Mouse (Mus musculus) hindbrain, embryonic 13.5 days (tissue): Measurements from ENCODE around the gene Etv6. TPM values are rescaled to one million over a fixed set of nuclear protein-coding genes. Genes with fewer than 3 reads are reported as not detected.

Source experiments
- ATAC-seq: fragments of 200-750 bp; cut with Nextera tagmentation; 2 replicates; pipeline ENCODE4 v1.8.0; 2017; ENCODE audit warnings: moderate TSS enrichment; ENCODE audit not compliant: low FRiP score
- H3K27ac ChIP-seq: fragments of 300-500 bp; sonication (generic); 2 replicates; pipeline ENCODE4 v1.5.1; 2015; ENCODE audit warnings: inconsistent platforms, mild to moderate bottlenecking, moderate library complexity
- H3K27me3 ChIP-seq: fragments of 300-500 bp; sonication (generic); 2 replicates; pipeline ENCODE4 v1.6.1; 2015; ENCODE audit warnings: mild to moderate bottlenecking, inconsistent platforms
- H3K36me3 ChIP-seq: fragments of 300-500 bp; sonication (generic); 2 replicates; pipeline ENCODE4 v1.6.1; 2015; ENCODE audit warnings: mild to moderate bottlenecking, inconsistent platforms
- H3K4me1 ChIP-seq: fragments of 300-500 bp; sonication (generic); replicated peaks from 2 replicates; pipeline ENCODE4 v1.6.1; 2015; ENCODE audit warnings: inconsistent platforms
- H3K4me2 ChIP-seq: fragments of 300-500 bp; sonication (generic); 2 replicates; pipeline ENCODE4 v1.6.1; 2015; ENCODE audit warnings: inconsistent platforms, mild to moderate bottlenecking, moderate library complexity
- H3K4me3 ChIP-seq: fragments of 300-500 bp; sonication (generic); 2 replicates; pipeline ENCODE4 v1.5.1; 2015; ENCODE audit warnings: mild to moderate bottlenecking, inconsistent platforms
- H3K9ac ChIP-seq: fragments of 300-500 bp; sonication (generic); 2 replicates; pipeline ENCODE4 v1.6.1; 2015; ENCODE audit warnings: mild to moderate bottlenecking, inconsistent platforms
- H3K9me3 ChIP-seq: fragments of 300-500 bp; sonication (generic); 2 replicates; pipeline ENCODE4 v1.6.1; 2016; ENCODE audit warnings: inconsistent platforms
- WGBS: fragments of 180-500 bp; shearing (Covaris S2); methylation state at CpG from one replicate; pipeline ENCODE4 v1.1.7; 2015; 5-methylcytosine and 5-hydroxymethylcytosine counted together
- polyA plus RNA-seq: library from polyadenylated mRNA; unstranded; fragments of >200 nt; fragmentation: Nextera tagmentation; extraction: Ambion mirVana; gene quantifications from 2 replicates; pipeline ENCODE4 v1.2.1, GENCODE M21; 2015

The Etv6 gene
- polyA plus RNA-seq, 1 experiment from 2014 or later = 6.4 TPM

DNA sequence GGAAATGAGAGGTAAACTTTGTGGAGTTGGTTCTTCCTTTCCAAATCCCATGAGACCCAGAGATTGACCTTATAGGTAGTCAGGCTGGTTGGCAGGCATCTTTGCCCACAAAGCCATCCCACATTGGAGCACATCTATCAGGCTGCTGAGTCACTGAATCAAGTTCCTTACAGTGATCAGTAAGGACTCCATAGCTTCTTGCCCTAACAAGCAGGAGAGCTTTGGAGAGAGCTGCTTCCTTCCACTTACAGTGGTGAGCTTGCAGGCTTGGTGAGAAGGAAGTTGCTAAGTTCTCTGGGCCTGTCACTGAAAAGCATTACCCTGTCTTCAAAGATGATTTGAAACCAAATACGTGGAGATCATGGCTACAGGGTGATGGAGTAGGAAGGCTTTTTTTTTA lies 66.9 kb downstream of the Etv6 start:
- no peak overlapping the region for H3K4me2 ChIP-seq
- H3K36me3 ChIP-seq = no peaks in the 10 kb centered on the region
- no peak overlapping the region for H3K9ac ChIP-seq
- peaks cover 29% of the 10 kb centered on the region; the same call in 1 of the 2 replicates for H3K4me1 ChIP-seq
- ATAC-seq = no peak
- no peaks in the 10 kb centered on the region for H3K9me3 ChIP-seq
- no peaks in the 10 kb centered on the region for H3K27me3 ChIP-seq
- no peak overlapping the region for H3K27ac ChIP-seq
- WGBS = 95% methylated on average over 1 of the region's 1 CpGs
- no peak overlapping the region for H3K4me3 ChIP-seq

DNA sequence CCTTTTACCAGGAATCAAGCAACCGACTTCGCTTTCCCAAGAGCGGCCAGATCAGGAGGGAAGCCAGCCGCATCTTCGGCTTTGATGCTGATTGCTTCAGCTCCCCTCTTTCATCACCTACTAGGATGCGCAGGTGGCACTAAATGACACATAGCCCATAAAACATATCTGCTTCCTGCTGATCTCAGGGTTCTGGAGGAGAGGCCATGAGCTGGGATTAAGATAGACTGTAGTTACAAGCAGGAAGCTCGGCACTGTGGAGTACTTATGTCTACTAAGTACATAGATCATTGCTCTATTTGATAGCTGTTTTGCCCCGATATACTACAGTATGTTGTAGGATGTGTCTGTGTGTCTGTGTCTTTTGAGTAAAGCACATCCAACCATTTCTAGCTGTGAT lies 68.0 kb downstream of the Etv6 start:
- H3K4me3 ChIP-seq = no peak overlapping the region
- H3K9me3 ChIP-seq = no peaks in the 10 kb centered on the region
- H3K4me1 ChIP-seq = peaks cover 29% of the 10 kb centered on the region; the same call in 1 of the 2 replicates
- no peak overlapping the region for H3K9ac ChIP-seq
- no peaks in the 10 kb centered on the region for H3K27me3 ChIP-seq
- no peak overlapping the region for H3K4me2 ChIP-seq
- ATAC-seq = no peak
- no peaks in the 10 kb centered on the region for H3K36me3 ChIP-seq
- WGBS = 96% methylated on average over 8 of the region's 8 CpGs
- H3K27ac ChIP-seq = no peak overlapping the region

DNA sequence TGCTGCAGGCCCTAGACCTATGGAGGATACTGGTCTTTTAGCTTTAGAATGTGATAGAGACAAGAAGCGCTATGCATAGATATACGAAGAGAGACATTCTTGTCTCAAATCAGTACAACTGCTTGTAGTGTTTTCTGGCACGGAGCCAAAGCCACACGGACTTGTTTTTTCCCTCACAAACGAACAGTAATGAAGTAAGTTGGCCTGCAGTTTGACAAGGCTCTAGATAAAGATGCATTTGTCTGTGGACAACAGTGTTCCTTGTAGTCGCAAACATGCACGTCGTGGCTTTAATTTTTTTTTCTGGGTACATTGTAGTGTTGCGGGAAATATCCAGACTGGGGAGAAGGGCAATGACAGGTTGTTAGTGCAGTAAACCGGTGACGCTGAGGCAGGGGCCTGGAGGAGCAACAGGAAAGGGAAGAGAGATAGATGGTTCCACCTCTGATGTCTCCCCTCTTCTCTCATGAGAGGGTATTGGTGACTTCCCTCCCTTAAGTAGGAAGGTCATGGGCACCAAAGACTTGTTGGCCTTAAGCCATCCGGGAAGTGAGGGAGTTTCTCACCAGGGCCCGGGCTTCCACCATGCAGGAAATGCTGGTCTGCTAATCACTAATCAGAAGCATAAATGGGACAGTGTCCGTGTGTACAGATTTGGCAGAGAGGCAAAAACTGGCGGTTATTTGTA lies 70.2 kb downstream of the Etv6 start:
- Histone ChIP-seq H3K36me3 (peaks cover 10% of the 10 kb centered on the region), H3K4me2 (no peak overlapping the region), H3K27me3 (no peaks in the 10 kb centered on the region), H3K27ac (no peak overlapping the region), H3K4me1 (peaks cover 29% of the 10 kb centered on the region; the same call in 1 of the 2 replicates), H3K4me3 (no peak overlapping the region), H3K9me3 (0 out of 2 replicates have a peak, but pooled peaks cover 7% of the 10 kb centered on the region), H3K9ac (no peak overlapping the region)
- 73% methylated on average over 15 of the region's 15 CpGs for WGBS
- no peak for ATAC-seq

DNA sequence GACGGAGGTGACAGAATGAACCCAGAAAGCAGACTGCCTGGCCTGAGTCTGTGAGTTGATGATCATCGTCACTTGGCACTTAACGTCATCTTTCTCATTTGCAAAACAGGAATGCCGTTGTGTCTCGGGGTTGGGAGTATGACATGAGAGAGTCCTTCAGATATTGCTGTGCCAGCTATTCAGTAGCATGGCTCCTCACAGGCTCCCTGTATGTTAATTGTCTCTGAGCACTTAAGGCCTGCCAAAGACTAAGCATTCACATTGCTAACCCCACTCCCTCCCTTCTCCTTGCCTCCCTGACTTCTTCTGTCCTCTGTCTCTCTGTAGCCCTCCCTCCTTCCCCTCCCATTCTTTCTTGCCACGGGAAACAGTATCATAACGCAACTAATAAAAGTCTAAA lies 72.2 kb downstream of the Etv6 start:
- H3K27me3 ChIP-seq = no peaks in the 10 kb centered on the region
- H3K4me1 ChIP-seq = peaks cover 29% of the 10 kb centered on the region; the same call in 1 of the 2 replicates
- 0 out of 2 replicates have a peak, but pooled peaks cover 7% of the 10 kb centered on the region for H3K9me3 ChIP-seq
- no peak for ATAC-seq
- H3K36me3 ChIP-seq = peaks cover 10% of the 10 kb centered on the region
- no peak overlapping the region for H3K9ac ChIP-seq
- no peak overlapping the region for H3K4me3 ChIP-seq
- no peak overlapping the region for H3K4me2 ChIP-seq
- 83% methylated on average over 7 of the region's 7 CpGs for WGBS
- H3K27ac ChIP-seq = no peak overlapping the region

DNA sequence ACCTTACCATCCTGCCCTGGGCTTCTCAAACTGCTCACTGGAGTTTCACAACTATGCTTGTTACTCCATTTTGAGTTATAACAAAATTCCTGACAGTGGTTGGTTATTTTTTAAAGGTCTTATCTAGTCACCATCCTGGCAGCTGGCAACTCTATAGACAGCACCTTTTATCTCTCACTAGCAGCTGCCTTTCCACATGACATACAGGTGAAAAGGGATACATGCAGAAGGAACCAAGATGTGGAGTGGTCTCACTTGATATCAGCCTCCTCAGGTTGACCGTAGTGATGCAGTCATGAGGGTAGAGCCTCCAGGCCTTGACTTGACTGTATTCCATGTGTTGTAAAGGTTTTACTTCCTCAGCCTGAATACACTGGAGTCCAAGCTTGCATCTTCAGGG lies 74.2 kb downstream of the Etv6 start:
- no peaks in the 10 kb centered on the region for H3K27me3 ChIP-seq
- H3K9ac ChIP-seq = no peak overlapping the region
- 100% methylated on average over 1 of the region's 1 CpGs for WGBS
- 0 out of 2 replicates have a peak, but pooled peaks cover 7% of the 10 kb centered on the region for H3K9me3 ChIP-seq
- H3K4me3 ChIP-seq = no peak overlapping the region
- no peak for ATAC-seq
- H3K27ac ChIP-seq = no peak overlapping the region
- H3K36me3 ChIP-seq = peaks cover 10% of the 10 kb centered on the region
- no peak overlapping the region for H3K4me2 ChIP-seq
- H3K4me1 ChIP-seq = peaks cover 25% of the 10 kb centered on the region; the same call in 1 of the 2 replicates

DNA sequence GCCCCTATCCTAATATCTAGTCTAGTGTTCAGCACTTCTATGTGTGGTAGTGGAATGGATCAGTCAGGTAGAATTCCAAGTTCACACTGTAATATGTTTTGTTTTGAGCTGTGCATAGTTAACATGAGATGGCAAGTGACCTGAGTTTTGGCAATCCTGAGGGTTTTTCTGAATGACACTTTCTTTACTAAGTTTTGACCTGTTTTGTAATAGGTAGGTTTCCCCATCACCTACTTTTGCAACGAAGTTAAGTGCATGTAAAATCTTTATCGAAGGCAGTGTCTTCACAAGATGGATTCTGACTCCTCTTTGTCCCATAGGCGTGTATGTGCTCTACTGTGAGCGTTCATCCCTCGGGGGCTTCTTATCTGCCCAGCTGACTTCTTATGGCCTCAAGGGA lies 74.7 kb downstream of the Etv6 start:
- Histone ChIP-seq H3K27me3 (no peaks in the 10 kb centered on the region), H3K27ac (no peak overlapping the region), H3K4me2 (no peak overlapping the region), H3K36me3 (peaks cover 10% of the 10 kb centered on the region), H3K9ac (no peak overlapping the region), H3K4me1 (peaks cover 22% of the 10 kb centered on the region; the same call in 1 of the 2 replicates), H3K4me3 (no peak overlapping the region), H3K9me3 (0 out of 2 replicates have a peak, but pooled peaks cover 7% of the 10 kb centered on the region)
- WGBS = 91% methylated on average over 5 of the region's 5 CpGs
- ATAC-seq = no peak

DNA sequence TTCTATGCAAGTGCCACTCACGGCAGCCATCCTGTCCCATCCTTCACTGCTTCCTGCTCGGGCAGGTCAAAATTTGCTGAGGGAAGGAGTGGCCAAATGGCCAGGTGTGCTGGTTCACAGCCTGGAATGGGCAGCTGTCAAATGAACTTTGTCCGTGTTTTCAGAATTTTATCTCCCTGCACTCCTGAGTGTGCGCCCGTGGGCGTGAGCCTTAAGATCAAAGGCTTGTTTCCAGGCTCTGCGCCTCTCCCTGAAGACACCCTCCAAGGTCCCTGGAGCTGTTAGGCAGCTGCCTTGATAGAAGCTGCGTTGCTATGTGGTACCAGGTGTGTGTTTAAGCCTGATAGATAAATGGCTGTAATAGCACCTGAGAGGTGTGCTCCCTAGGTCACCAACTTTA lies 76.1 kb downstream of the Etv6 start:
- 94% methylated on average over 8 of the region's 8 CpGs for WGBS
- H3K27me3 ChIP-seq = no peaks in the 10 kb centered on the region
- ATAC-seq = no peak
- H3K9me3 ChIP-seq = 0 out of 2 replicates have a peak, but pooled peaks cover 7% of the 10 kb centered on the region
- H3K4me1 ChIP-seq = 0 out of 2 replicates have a peak, but pooled peaks cover 10% of the 10 kb centered on the region
- no peak overlapping the region for H3K9ac ChIP-seq
- H3K36me3 ChIP-seq = peaks cover 10% of the 10 kb centered on the region
- H3K4me3 ChIP-seq = no peak overlapping the region
- no peak overlapping the region for H3K4me2 ChIP-seq
- H3K27ac ChIP-seq = no peak overlapping the region

DNA sequence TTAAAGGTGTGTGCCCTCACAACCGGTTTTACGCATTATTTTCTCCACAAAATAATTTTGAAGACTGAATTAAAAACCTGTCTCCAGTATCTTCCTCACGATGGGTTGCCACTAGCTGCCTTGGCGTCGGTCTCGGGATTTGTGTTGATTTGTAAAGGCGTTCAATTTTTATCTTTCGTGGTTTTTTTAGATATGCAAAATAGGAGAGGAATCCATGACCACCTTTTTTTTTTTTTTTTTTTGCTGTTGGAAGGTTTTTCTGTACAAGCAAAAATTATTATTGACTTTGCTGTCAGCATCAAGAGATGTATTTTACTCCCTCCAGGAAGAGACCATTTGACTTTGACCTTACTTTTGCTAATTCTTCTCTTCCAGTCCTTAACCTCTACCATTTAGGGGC lies 77.3 kb downstream of the Etv6 start:
- Histone ChIP-seq H3K4me2 (no peak overlapping the region), H3K9ac (no peak overlapping the region), H3K27me3 (no peaks in the 10 kb centered on the region), H3K36me3 (peaks cover 10% of the 10 kb centered on the region), H3K27ac (no peak overlapping the region), H3K4me3 (no peak overlapping the region), H3K4me1 (0 out of 2 replicates have a peak, but pooled peaks cover 3% of the 10 kb centered on the region), H3K9me3 (0 out of 2 replicates have a peak, but pooled peaks cover 7% of the 10 kb centered on the region)
- WGBS = 96% methylated on average over 8 of the region's 8 CpGs
- no peak for ATAC-seq

DNA sequence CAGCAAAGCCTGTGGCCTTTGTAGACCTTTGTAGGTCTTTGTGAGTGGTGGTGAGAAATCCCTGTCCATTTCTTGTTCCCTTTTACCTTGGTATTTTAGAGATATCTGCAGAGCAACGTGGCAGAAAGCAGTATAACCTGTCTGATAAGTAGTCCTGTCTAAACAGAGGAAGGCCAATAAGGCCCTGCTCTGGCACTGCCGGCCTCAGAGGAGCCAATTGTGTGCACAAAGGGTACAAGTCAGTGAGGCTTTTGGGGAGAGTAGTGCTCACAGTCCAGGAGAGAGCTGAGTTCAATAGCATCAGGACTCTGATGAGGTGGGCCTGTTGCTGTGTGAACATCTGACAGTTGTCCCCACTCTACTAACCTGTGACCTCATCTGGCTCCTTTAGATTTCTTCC lies 77.7 kb downstream of the Etv6 start:
- WGBS = 95% methylated on average over 2 of the region's 2 CpGs
- Histone ChIP-seq H3K27me3 (no peaks in the 10 kb centered on the region), H3K4me2 (no peak overlapping the region), H3K4me1 (0 out of 2 replicates have a peak, but pooled peaks cover 3% of the 10 kb centered on the region), H3K27ac (no peak overlapping the region), H3K9ac (no peak overlapping the region), H3K9me3 (0 out of 2 replicates have a peak, but pooled peaks cover 7% of the 10 kb centered on the region), H3K4me3 (no peak overlapping the region), H3K36me3 (peaks cover 10% of the 10 kb centered on the region)
- no peak for ATAC-seq

DNA sequence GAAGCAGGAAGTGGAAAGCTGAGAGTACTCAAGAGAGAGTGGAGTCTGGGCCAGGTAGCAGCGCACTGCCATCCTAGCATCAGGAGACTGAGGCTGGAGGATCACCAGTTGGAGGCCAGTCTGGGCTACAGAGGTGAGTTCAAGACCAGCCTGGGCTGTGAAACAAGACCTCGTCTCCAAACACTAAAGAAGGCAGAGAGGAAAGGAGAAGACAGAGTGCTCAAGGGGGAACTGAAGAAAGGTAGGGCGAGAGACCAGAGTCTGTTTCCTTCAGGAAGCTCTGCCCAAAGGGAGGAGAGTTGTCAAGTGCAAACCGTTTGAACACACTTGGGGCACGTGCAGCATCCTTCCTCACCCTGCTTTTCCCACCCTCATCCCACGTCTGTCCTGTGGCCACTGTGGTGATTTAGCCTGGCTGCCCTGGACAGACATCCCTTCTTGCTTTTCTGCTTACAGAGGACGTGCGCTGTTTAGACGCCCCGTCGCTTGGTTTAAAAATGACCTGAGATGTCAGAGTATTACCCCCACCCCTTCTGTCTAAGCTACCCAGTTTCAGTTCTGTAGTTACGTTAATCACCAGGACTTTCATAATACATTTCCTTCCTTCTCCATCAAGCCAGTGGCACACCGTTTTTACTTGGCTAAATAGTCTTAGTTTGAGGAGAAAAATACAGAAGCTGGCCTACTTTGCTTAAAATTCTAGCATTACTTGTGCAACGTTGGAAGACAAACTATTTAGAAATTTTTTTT lies 79.9 kb downstream of the Etv6 start:
- 87% methylated on average over 14 of the region's 14 CpGs for WGBS
- H3K9ac ChIP-seq = no peak overlapping the region
- ATAC-seq = no peak
- no peaks in the 10 kb centered on the region for H3K9me3 ChIP-seq
- no peak overlapping the region for H3K4me3 ChIP-seq
- H3K4me1 ChIP-seq = peaks cover 11% of the 10 kb centered on the region
- H3K27ac ChIP-seq = no peak overlapping the region
- no peaks in the 10 kb centered on the region for H3K36me3 ChIP-seq
- H3K27me3 ChIP-seq = no peaks in the 10 kb centered on the region
- no peak overlapping the region for H3K4me2 ChIP-seq

DNA sequence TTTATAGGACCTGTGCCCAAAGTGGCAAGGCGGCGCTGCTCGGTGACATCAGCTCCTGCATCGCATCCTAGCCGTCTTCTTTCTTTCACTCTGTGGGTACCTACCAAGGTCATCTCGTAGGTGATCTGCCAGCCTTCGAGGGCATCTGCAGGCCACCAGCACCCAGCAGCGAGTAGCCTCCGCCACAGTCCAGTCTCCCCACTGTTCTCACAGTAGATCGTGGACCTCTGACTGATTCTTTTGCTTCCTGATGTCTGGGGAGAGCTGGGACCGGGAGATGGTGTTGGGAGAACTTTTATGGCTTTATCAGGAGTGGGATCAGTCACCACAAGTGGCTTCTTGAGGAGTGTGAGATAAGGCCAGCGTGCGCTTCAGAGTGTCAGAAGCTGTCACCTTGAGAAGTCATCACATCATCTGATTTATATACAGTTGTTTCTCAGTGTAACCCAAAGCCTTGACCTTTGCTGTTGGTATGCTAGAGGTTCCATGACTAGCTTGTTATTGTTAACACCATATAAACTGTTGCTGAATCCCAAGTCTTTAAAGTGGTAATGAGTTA lies 82.0 kb downstream of the Etv6 start:
- no peaks in the 10 kb centered on the region for H3K9me3 ChIP-seq
- H3K9ac ChIP-seq = no peak overlapping the region
- no peaks in the 10 kb centered on the region for H3K27me3 ChIP-seq
- H3K4me3 ChIP-seq = no peak overlapping the region
- no peak overlapping the region for H3K27ac ChIP-seq
- ATAC-seq = no peak
- 94% methylated on average over 13 of the region's 13 CpGs for WGBS
- no peaks in the 10 kb centered on the region for H3K36me3 ChIP-seq
- H3K4me1 ChIP-seq = peaks cover 11% of the 10 kb centered on the region
- H3K4me2 ChIP-seq = no peak overlapping the region

DNA sequence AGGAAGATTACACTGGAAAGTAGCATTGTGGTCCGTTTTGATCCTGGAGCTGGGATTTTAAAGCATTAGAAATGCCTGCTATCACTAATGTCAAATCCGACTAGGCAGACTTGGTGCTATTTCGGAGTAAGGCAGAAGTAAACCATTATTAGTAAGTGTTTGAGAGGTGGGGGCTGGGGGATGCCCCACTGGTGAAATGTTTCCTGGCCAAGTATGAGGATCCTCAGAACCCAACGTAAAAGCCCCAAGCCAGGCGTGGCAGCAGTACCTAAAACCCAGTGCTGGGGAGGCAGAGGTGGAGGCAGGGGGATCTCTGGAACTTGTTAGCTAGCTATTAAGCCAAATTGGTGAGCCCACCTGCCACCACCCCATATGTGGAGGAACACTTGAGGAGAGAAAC lies 83.0 kb downstream of the Etv6 start:
- H3K4me2 ChIP-seq = no peak overlapping the region
- H3K9ac ChIP-seq = no peak overlapping the region
- ATAC-seq = no peak
- no peak overlapping the region for H3K27ac ChIP-seq
- H3K4me3 ChIP-seq = no peak overlapping the region
- H3K9me3 ChIP-seq = no peaks in the 10 kb centered on the region
- no peaks in the 10 kb centered on the region for H3K27me3 ChIP-seq
- H3K4me1 ChIP-seq = peaks cover 9% of the 10 kb centered on the region
- no peaks in the 10 kb centered on the region for H3K36me3 ChIP-seq
- WGBS = 84% methylated on average over 5 of the region's 5 CpGs
